Mouse (Mus musculus): ENCODE measurements around the gene Hoxc4.

Hoxc4 gene

DNA sequence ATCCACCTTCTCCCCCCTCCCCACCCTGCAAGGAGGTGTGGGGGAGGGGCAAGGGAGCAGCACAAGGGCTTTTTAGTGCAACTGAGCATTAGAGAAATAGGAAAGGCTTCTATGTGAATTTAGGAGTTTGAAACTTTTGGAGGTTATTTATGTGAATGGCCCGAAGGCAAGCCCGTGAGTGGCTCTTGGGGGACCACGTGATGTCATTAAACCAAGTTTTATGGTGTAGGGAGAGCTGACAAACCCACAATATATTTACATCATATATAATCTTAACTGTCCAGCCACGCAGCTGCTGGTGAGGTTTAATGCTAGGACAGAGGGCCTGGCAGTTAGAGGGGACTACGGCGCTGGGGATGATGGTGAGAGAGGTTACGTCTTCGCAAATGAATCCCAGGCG is at the start of gene Hoxc4:
TSS of gene Hoxc4 (plus strand) at position 299 of the 400 bp plus-strand sequence.
- no peak for DNase-seq (ENCODE audit: low read depth, low spot score)

- DNase-seq (ENCODE audit: low read depth, low spot score) = no peak
Measured at GRCm38 (mm10) chr15:102969296-102969695, 49.4 kb upstream of the Hoxc4 start.

DNA sequence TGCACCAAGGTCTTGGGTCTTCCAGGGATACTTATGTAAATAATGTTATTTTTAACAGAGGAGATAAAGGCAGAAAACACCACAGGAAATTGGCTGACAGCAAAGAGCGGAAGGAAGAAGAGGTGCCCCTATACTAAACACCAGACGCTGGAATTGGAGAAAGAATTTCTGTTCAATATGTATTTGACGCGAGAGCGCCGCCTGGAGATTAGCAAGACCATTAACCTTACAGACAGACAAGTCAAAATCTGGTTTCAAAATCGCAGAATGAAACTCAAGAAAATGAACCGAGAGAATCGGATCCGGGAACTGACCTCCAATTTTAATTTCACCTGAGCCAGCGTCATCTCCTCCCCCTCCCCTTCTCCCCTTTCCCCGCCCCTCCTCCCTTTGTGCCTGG is 48.0 kb upstream of the Hoxc4 start:
- no peak for DNase-seq (ENCODE audit: low read depth, low spot score)

- DNase-seq (ENCODE audit: low read depth, low spot score) = no peak
Measured at GRCm38 (mm10) chr15:102972254-102972653, 46.5 kb upstream of the Hoxc4 start.

DNA sequence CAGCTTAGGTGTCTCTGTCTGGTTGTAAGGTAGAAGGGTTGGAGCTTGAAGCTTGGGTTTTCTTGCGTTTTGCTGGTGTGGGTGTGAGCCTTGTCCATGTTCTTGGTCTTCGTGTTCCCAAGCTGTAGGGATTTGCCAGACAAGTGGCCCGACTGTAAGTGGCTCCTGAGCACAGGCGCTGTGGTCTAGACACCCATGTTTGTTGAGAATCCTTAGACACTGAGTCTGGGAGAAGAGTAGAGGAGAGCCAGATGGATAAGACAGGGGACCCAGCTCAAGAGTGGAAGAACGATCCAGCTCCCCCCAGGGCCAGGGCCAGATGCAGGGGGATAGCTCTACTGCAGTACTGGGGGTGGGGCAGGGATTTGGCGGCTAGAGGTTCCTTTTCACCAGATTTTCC is 46.0 kb upstream of the Hoxc4 start:
- no peak for DNase-seq (ENCODE audit: low read depth, low spot score)

GRCm38 (mm10) chr15:102975034-102975433 is 43.7 kb upstream of the Hoxc4 start:
- DNase-seq (ENCODE audit: low read depth, low spot score) = no peak

GRCm38 (mm10) chr15:102975688-102976111 is 43.0 kb upstream of the Hoxc4 start:
- DNase-seq (ENCODE audit: low read depth, low spot score) = no peak

- DNase-seq (ENCODE audit: low read depth, low spot score) = no peak
Measured at GRCm38 (mm10) chr15:102976171-102976570, 42.6 kb upstream of the Hoxc4 start, which contains the start of gene Hoxc9. Gene Hoxc9 (plus strand): TSS chr15:102976439.

DNA sequence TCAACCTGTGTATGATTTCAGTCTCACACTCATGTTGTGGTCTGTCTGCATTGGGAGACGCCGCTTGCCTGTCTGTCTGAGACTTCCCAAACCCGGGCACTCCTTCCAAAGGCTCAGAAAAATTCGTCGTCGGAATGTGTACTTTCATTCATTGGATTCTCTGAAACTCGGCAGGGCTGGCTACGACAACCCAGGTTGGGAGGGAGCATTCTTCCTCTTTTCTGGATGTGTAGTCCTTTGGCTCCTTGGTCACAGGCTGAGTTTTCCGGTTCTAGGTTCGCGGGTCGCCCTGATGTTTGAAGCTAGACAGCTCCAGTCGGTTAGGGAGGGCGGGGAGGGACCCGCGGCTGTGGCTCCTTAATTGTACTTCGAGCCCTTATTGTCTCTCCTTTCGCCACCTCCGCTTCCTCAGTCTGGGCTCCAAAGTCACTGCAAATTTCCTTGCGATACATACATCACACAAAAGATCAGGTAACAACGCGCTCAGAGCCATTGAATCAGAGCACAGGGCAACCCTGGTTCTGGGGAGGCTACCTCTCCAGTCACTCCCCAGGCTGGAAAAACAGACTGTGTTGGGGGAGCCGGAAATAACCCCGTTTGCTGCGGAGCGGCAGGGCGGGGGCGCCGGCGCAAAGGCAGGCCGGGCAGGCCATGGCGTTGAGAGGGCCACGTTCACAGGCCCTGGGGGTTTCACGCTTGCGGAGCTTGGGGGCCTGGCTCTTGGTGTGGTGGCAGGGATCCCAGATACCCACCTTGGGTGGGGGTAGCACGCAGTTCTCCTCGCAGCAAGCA is 41.9 kb upstream of the Hoxc4 start:
- DNase-seq (ENCODE audit: low read depth, low spot score) = no peak

- no peak for DNase-seq (ENCODE audit: low read depth, low spot score)
Measured at GRCm38 (mm10) chr15:102977423-102977974, 41.2 kb upstream of the Hoxc4 start.

- DNase-seq (ENCODE audit: low read depth, low spot score) = no peak
Measured at GRCm38 (mm10) chr15:102978615-102979515, 39.9 kb upstream of the Hoxc4 start.

DNA sequence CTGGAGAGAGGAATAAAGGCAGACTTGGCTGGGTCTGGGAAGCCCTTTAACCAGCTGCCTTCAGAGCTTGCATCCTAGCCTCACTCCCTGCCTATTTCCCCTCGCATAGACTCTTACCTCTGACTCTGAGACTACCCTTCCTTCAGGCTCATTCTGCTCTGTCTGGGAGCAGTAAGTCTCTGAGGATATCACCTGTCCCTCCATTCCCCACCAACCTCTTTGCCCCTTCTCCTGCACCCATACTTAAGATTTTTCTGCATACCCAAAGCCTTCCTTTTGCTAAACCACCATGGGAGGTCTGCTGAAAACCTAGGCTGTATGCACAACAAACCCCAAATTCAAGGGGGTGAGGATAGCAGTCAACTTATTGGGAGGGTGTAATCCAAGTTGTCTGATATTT is 38.8 kb upstream of the Hoxc4 start:
- DNase-seq (ENCODE audit: low read depth, low spot score) = no peak

GRCm38 (mm10) chr15:102980352-102980751 is 38.4 kb upstream of the Hoxc4 start:
- DNase-seq (ENCODE audit: low read depth, low spot score) = no peak

GRCm38 (mm10) chr15:102980912-102981311 is 37.8 kb upstream of the Hoxc4 start:
- DNase-seq (ENCODE audit: low read depth, low spot score) = no peak

DNA sequence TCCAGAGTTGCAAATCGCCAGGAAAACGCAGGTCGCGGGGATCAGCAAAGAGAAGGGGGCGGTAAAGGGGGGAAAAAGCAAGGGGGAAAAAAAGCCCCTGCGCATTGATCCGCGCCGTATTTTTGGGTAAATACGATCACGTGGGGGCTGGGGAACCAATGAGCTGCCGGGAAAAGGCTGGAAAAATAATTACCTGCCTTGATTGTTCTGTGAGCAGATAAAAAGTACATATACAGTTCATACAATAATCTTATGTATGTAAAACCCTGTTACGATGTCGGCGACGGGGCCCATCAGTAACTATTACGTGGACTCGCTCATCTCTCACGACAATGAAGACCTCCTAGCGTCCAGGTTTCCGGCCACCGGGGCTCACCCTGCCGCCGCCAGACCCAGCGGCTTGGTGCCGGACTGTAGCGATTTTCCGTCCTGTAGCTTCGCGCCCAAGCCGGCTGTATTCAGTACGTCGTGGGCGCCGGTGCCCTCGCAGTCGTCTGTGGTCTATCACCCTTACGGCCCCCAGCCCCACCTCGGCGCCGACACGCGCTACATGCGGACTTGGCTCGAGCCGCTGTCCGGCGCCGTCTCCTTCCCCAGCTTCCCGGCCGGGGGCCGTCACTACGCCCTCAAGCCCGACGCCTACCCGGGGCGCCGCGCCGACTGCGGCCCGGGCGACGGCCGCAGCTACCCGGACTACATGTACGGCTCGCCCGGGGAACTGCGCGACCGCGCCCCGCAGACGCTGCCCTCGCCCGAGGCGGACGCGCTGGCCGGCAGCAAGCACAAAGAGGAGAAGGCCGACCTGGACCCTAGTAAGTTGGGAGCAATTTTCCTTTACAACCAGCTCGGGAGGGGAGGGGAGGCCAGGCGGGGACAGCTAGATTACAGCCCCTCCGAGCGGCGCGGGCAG is 37.1 kb upstream of the Hoxc4 start:
- no peak for DNase-seq (ENCODE audit: low read depth, low spot score)

DNA sequence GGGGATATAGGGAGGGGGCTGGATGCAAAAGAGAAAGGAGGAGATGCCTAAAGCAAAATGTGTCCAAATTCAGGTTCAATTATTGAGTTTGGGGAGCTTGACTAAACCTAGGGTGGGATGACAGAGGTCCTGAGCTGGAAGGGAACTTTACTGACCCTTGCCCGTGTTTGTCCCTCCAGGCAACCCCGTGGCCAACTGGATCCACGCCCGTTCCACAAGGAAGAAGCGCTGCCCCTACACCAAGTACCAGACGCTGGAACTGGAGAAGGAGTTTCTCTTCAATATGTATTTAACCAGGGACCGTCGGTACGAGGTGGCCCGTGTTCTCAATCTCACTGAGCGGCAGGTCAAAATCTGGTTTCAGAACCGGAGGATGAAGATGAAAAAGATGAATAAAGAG is 35.0 kb upstream of the Hoxc4 start:
- DNase-seq (ENCODE audit: low read depth, low spot score) = no peak

DNA sequence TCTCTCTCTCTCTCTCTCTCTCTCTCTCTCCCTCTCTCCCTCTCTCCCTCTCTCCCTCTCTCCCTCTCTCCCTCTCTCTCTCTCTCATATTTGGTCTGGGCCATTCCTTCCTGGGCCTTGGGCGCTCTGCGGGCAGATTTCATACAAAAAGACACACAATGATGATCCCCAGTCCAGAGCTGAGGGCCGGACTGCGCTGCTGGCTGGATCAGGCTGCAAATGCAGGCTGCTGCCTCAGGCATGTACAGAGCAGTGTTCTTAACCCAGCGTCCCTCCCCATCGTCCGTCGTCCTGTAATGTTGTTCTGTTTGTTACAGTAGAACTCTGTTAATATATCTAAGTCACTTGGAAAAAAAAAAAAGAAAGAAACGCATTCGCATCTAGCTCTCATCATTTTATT is 34.2 kb upstream of the Hoxc4 start:
- DNase-seq (ENCODE audit: low read depth, low spot score) = no peak

- no peak for DNase-seq (ENCODE audit: low read depth, low spot score)
Measured at GRCm38 (mm10) chr15:102984925-102985324, 33.8 kb upstream of the Hoxc4 start.

DNA sequence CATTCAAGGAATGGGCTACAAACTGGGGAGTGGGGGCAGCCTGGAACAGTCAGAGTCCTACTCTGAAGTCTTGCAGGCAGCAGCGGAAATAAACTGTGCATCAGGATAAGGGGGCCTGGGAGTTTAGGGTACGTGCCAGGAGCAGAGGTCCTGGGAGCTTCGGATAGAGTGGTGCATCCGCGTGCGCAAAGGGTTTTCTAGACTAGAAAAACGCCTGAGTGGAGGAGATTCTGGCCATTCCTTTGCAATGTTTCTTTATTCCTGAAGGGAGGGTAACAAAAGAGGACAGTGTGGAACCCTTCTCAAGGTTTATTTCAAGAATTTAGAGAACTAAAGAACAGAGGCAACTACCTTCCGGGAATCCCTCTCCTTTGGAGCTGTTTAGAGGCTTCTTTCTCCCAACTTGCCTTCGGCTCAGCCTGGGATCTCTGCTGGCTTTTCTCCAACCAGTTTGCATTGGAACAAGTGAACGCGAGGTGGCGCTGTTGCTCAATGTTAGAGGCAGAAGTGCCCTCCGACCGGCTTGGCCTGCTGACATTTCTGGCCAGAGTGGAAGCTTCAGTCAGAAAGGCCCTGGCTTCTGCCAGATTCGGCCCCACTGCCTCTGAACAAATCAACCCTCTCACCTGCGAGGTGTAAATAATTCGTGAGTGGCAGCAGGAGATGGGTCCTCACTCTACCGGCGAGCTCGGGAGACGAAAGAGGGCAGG is 31.5 kb upstream of the Hoxc4 start:
- DNase-seq (ENCODE audit: low read depth, low spot score) = peak; percentile 44

DNA sequence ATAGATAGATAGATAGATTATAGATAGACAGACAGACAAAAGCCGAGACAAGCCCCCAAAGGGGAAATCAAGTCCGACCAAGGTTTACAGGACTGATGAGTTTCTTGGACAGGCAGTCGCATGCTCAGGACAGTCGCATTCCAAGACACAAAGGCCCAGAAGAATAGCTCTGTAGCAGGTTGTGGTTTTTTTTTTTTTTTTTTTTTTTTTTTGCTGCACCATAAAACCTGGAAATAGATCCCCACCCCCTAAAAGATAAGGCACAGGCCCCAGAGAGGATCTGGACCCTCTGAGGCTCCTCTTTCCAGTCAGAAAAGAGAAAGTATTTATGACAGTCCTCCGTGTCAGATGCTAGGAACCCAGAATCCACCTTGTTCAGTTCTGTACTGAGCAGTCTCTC is 30.7 kb upstream of the Hoxc4 start:
- no peak for DNase-seq (ENCODE audit: low read depth, low spot score)

All from c-Kit-negative CD71-positive TER-119-positive erythroid progenitor cells, embryonic 14.5 days (primary cell).